Mouse (Mus musculus) liver, adult 2 months (tissue): Measurements from ENCODE around the gene Fbxl3.

Source experiments
- CTCF ChIP-seq: fragments of 200-500 bp; IDR thresholded peaks from 2 replicates; pipeline ENCODE4 v1.5.1; 2011; ENCODE audit warnings: low read depth, low read length, control low read depth
- POLR2A ChIP-seq: fragments of 200-500 bp; IDR thresholded peaks from 2 replicates; pipeline ENCODE4 v1.6.1; 2011; ENCODE audit warnings: low read length, control low read depth; ENCODE audit not compliant: insufficient read depth; ENCODE audit errors: extremely low read depth

GRCm38 (mm10) chr14:103078006-103078912 lies 21.1 kb downstream of the Fbxl3 start:
- TF ChIP-seq CTCF = no peak
- no peak for TF ChIP-seq POLR2A
